In the genomic region with DNA sequence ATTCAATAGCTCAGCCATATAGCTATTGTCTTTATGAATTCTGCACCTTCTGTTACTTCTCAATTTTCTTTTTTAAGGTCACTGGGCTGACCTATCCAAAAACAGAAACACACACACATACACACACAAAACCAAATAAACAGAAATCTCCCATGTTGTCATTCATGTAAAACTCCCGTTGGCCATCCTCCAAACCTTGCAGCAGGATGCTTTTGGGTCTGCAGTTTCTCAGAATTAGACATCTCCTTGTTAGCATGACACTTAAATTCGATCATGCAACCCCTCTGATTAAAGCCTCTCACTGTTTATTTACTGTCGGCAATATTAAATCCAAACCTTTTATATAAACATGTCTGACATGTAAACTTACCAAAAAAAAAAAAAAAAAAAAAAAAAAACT, we compare ENCODE assay signal across 16 mouse cellular contexts. TPM values are rescaled to one million over a fixed set of nuclear protein-coding genes. Genes with fewer than 3 reads are reported as not detected.
A peak's percentile ranks its signal among the peaks of the same experiment; 100 is the strongest.
DNase-seq lines count a peak whose midpoint lies in the region; ATAC-seq and TF ChIP-seq lines count a peak whose summit lies in the region.
"Had no signal": no experiment of that assay in that cellular context is flagged by ENCODE, and none has a peak within 500 bp of the region (broad histone marks: within the 10 kb centered on the region; RNA-seq: fewer than 3 reads in every experiment).

No protein-coding gene starts in this region.

- no peak overlapping the region for H3K9ac ChIP-seq in intestine, embryonic 15.5 days
- H3K9ac ChIP-seq in intestine, embryonic 16.5 days (ENCODE audit: low read depth, low read length), result no peak overlapping the region
- no peak overlapping the region for H3K9ac ChIP-seq in stomach, embryonic 14.5 days (replicated peaks; ENCODE audit: low read depth, low read length)
- no peak overlapping the region for H3K9ac ChIP-seq in stomach, postnatal 0 days (ENCODE audit: low read length)
- no peak overlapping the region for H3K9ac ChIP-seq in stomach, embryonic 16.5 days (ENCODE audit: low read length)
- H3K9ac ChIP-seq: hindbrain, embryonic 12.5 days; liver, embryonic 13.5 days had no signal

- no peak for TF ChIP-seq CTCF in stomach, postnatal 0 days (IDR thresholded peaks at IDR 0.05; ENCODE audit: low read depth)

- 0 out of 2 replicates have a peak, but pooled peaks cover 9% of the 10 kb centered on the region for H3K36me3 ChIP-seq in intestine, embryonic 15.5 days
- H3K36me3 ChIP-seq in intestine, embryonic 16.5 days (ENCODE audit: control insufficient read depth, insufficient read depth, low read length), result peaks cover 10% of the 10 kb centered on the region; the same call in 1 of the 2 replicates
- H3K36me3 ChIP-seq in stomach, embryonic 14.5 days (ENCODE audit: control insufficient read depth, insufficient read depth, low read length), result peaks cover 32% of the 10 kb centered on the region
- H3K36me3 ChIP-seq in stomach, postnatal 0 days (ENCODE audit: control insufficient read depth, insufficient read depth, low read length), result no peaks in the 10 kb centered on the region; the same call in 1 of the 2 replicates
- H3K36me3 ChIP-seq in stomach, embryonic 16.5 days (ENCODE audit: control insufficient read depth, insufficient read depth, low read length), result peaks cover 7% of the 10 kb centered on the region; the same call in 1 of the 2 replicates

- WGBS in intestine, embryonic 15.5 days, result 37% methylated on average over 3 of the region's 3 CpGs
- WGBS in intestine, embryonic 16.5 days, result 50% methylated on average over 3 of the region's 3 CpGs
- 37% methylated on average over 3 of the region's 3 CpGs for WGBS in stomach, embryonic 14.5 days
- WGBS in stomach, postnatal 0 days, result 38% methylated on average over 3 of the region's 3 CpGs
- 30% methylated on average over 3 of the region's 3 CpGs for WGBS in stomach, embryonic 16.5 days

- ATAC-seq in intestine, embryonic 15.5 days, result no peak
- ATAC-seq in intestine, embryonic 16.5 days, result no peak
- no peak for ATAC-seq in stomach, embryonic 14.5 days (ENCODE audit: insufficient number of reproducible peaks, insufficient read depth, low FRiP score, low read depth)
- ATAC-seq in stomach, postnatal 0 days (ENCODE audit: low FRiP score, low TSS enrichment), result no peak
- no peak for ATAC-seq in stomach, embryonic 16.5 days (ENCODE audit: insufficient read depth, low FRiP score)

- peaks cover 19% of the 10 kb centered on the region for H3K4me1 ChIP-seq in intestine, embryonic 15.5 days (replicated peaks)
- H3K4me1 ChIP-seq in intestine, embryonic 16.5 days (ENCODE audit: control insufficient read depth, insufficient read depth, low read length), result peaks cover 15% of the 10 kb centered on the region
- peaks cover 22% of the 10 kb centered on the region for H3K4me1 ChIP-seq in stomach, embryonic 14.5 days (ENCODE audit: control insufficient read depth, insufficient read depth, low read length)
- no peaks in the 10 kb centered on the region for H3K4me1 ChIP-seq in stomach, postnatal 0 days (replicated peaks; ENCODE audit: control insufficient read depth, insufficient read depth)
- H3K4me1 ChIP-seq in stomach, embryonic 16.5 days (ENCODE audit: control insufficient read depth, insufficient read depth, low read length), result peaks cover 14% of the 10 kb centered on the region
- H3K4me1 ChIP-seq: hindbrain, embryonic 12.5 days had no signal

- H3K27ac ChIP-seq in intestine, embryonic 15.5 days, result peak overlapping the region; percentile 63
- H3K27ac ChIP-seq in intestine, embryonic 16.5 days (ENCODE audit: low read length), result no peak overlapping the region
- peak overlapping the region; percentile 91 for H3K27ac ChIP-seq in stomach, embryonic 14.5 days (ENCODE audit: low read length)
- H3K27ac ChIP-seq in stomach, postnatal 0 days (replicated peaks), result no peak overlapping the region
- peak overlapping the region; percentile 81 for H3K27ac ChIP-seq in stomach, embryonic 16.5 days (ENCODE audit: low read length)
- H3K27ac ChIP-seq: hindbrain, embryonic 12.5 days; liver, embryonic 13.5 days had no signal

- no peak overlapping the region for H3K4me2 ChIP-seq in intestine, embryonic 15.5 days (replicated peaks)
- no peak overlapping the region for H3K4me2 ChIP-seq in intestine, embryonic 16.5 days (ENCODE audit: low read depth, low read length)
- no peak overlapping the region for H3K4me2 ChIP-seq in stomach, embryonic 14.5 days (replicated peaks; ENCODE audit: low read depth, low read length)
- no peak overlapping the region for H3K4me2 ChIP-seq in stomach, postnatal 0 days (replicated peaks; ENCODE audit: low read depth)
- H3K4me2 ChIP-seq in stomach, embryonic 16.5 days (ENCODE audit: low read depth, low read length), result no peak overlapping the region
- H3K4me2 ChIP-seq: hindbrain, embryonic 12.5 days; liver, embryonic 13.5 days; midbrain, embryonic 11.5 days had no signal

- no peak overlapping the region for H3K4me3 ChIP-seq in intestine, embryonic 15.5 days (replicated peaks)
- H3K4me3 ChIP-seq in intestine, embryonic 16.5 days (ENCODE audit: low read length), result no peak overlapping the region
- no peak overlapping the region for H3K4me3 ChIP-seq in stomach, embryonic 14.5 days (ENCODE audit: low read depth, low read length)
- no peak overlapping the region for H3K4me3 ChIP-seq in stomach, postnatal 0 days (ENCODE audit: low read depth, low read length)
- no peak overlapping the region for H3K4me3 ChIP-seq in stomach, embryonic 16.5 days (replicated peaks; ENCODE audit: low read length)
- H3K4me3 ChIP-seq: hindbrain, embryonic 12.5 days; liver, embryonic 13.5 days; myocyte had no signal

- peak; percentile 32 to 46 for DNase-seq in cerebellum, postnatal 14 days
- no peak for DNase-seq in cerebellum, postnatal 4 days (ENCODE audit: low spot score in 2 of 2)
- DNase-seq in stomach, postnatal 0 days (ENCODE audit: low spot score), result no peak
- DNase-seq in urinary bladder, postnatal 36 days (ENCODE audit: low spot score in 2 of 2), result no peak
- DNase-seq: cerebellum, adult 11-12 months; gastrocnemius, postnatal 10 days; kidney, adult 2 months; liver, embryonic 13.5 days; spleen, adult 18-20 months had no signal

- H3K9me3 ChIP-seq in intestine, embryonic 15.5 days, result no peaks in the 10 kb centered on the region
- H3K9me3 ChIP-seq in intestine, embryonic 16.5 days (ENCODE audit: control insufficient read depth, low read length), result no peaks in the 10 kb centered on the region
- no peaks in the 10 kb centered on the region; the same call in 1 of the 2 replicates for H3K9me3 ChIP-seq in stomach, embryonic 14.5 days (ENCODE audit: control insufficient read depth, low read depth, low read length)
- no peaks in the 10 kb centered on the region for H3K9me3 ChIP-seq in stomach, postnatal 0 days (ENCODE audit: control insufficient read depth, low read length)
- H3K9me3 ChIP-seq in stomach, embryonic 16.5 days (replicated peaks; ENCODE audit: control insufficient read depth, low read length), result no peaks in the 10 kb centered on the region
- H3K9me3 ChIP-seq: hindbrain, embryonic 12.5 days; liver, embryonic 13.5 days had no signal

- TF ChIP-seq EP300 in stomach, postnatal 0 days (optimal IDR thresholded peaks at IDR 0.05), result no peak

- no peaks in the 10 kb centered on the region for H3K27me3 ChIP-seq in intestine, embryonic 15.5 days (replicated peaks)
- H3K27me3 ChIP-seq in intestine, embryonic 16.5 days (replicated peaks; ENCODE audit: control insufficient read depth, insufficient read depth, low read length), result no peaks in the 10 kb centered on the region
- H3K27me3 ChIP-seq in stomach, embryonic 14.5 days (ENCODE audit: control insufficient read depth, insufficient read depth, low read length), result no peaks in the 10 kb centered on the region
- H3K27me3 ChIP-seq in stomach, postnatal 0 days (ENCODE audit: control insufficient read depth, insufficient read depth, low read length), result no peaks in the 10 kb centered on the region
- H3K27me3 ChIP-seq in stomach, embryonic 16.5 days (ENCODE audit: control insufficient read depth, insufficient read depth, low read length), result no peaks in the 10 kb centered on the region
- H3K27me3 ChIP-seq: hindbrain, embryonic 12.5 days; liver, embryonic 13.5 days had no signal

RNA-seq across cellular contexts. Expression of gene Rtl1, which starts 3.4 kb away (rescaled TPM):
- polyA plus RNA-seq in intestine, embryonic 15.5 days (2015; fragmentation: Nextera tagmentation; extraction: Ambion mirVana), result 1.1 and 1.4 TPM in 2 replicates
- 0.98 TPM in 2 replicates for polyA plus RNA-seq in intestine, embryonic 16.5 days (2015; fragmentation: Nextera tagmentation; extraction: Ambion mirVana)
- 2.6 and 2.8 TPM in 2 replicates for polyA plus RNA-seq in stomach, embryonic 14.5 days (2014; fragmentation: Nextera tagmentation; extraction: Ambion mirVana)
- 0.33 and 0.35 TPM in 2 replicates for polyA plus RNA-seq in stomach, postnatal 0 days (2015; fragmentation: Nextera tagmentation; extraction: Ambion mirVana)
- 1.3 and 2.3 TPM in 2 replicates for polyA plus RNA-seq in stomach, embryonic 16.5 days (2015; fragmentation: Nextera tagmentation; extraction: Ambion mirVana)
- polyA plus RNA-seq: myocyte had no signal

Comparison
In these comparisons a context has a peak if more than half of its experiments do, and no peak if none do; other contexts are left out.
1. DNase-seq: peak in cerebellum, postnatal 14 days (2 of 2); none in cerebellum, postnatal 4 days (0 of 2), stomach, postnatal 0 days (single experiment) and urinary bladder, postnatal 36 days (0 of 2).
2. H3K27ac ChIP-seq: peak in intestine, embryonic 15.5 days (single experiment), stomach, embryonic 14.5 days (single experiment) and stomach, embryonic 16.5 days (single experiment); none in intestine, embryonic 16.5 days (single experiment) and stomach, postnatal 0 days (single experiment).